Mouse (Mus musculus) CD8-positive naive resting alpha-beta T cell, adult 57 days (primary cell): Measurements from ENCODE around the gene Slc24a4. TPM values are rescaled to one million over a fixed set of nuclear protein-coding genes. Genes with fewer than 3 reads are reported as not detected.

Source experiments
- total RNA-seq: library from RNA; stranded (reverse); gene quantifications from one replicate; pipeline ENCODE4 v1.2.4, GENCODE M21; 2023

Gene Slc24a4
- not detected for total RNA-seq

GRCm38 (mm10) chr12:102128081-102128790, at the start of gene Slc24a4:
Slc24a4 (plus strand) TSS chr12:102128733.

GRCm38 (mm10) chr12:102282763-102283482, 154.4 kb downstream of the Slc24a4 start, which contains the start of gene Rin3:
Rin3 (plus strand) TSS chr12:102283048.

Other genes starting within 250 kb of the Slc24a4 start
- gene Trip11, start 215.5 kb upstream of the Slc24a4 start, total RNA-seq: 77.6 TPM
- gene Atxn3, start 170.5 kb upstream of the Slc24a4 start, total RNA-seq: 21.2 TPM
- gene Cpsf2, start 152.7 kb upstream of the Slc24a4 start, total RNA-seq: 17.0 TPM
- gene Rin3, start 154.3 kb downstream of the Slc24a4 start, total RNA-seq: 102 TPM